Mouse (Mus musculus) heart, embryonic 14.5 days (tissue): ENCODE results near the gene Slc9a4. TPM values are rescaled to one million over a fixed set of nuclear protein-coding genes. Genes with fewer than 3 reads are reported as not detected.
"Not testable (repeated sequence)": the region's sequence is repeated elsewhere in the genome, so short reads cannot be mapped to it uniquely, and the experiment has no call there.

ENCODE experiments used
- ATAC-seq: fragments of 200-750 bp; cut with Nextera tagmentation; 2 replicates; pipeline ENCODE4 v1.8.0; 2017; ENCODE audit warnings: low read depth, moderate TSS enrichment; ENCODE audit not compliant: insufficient number of reproducible peaks, insufficient read depth, low FRiP score
- H3K27ac ChIP-seq, 2 experiments: fragments of 200-500 bp in 1 of 2; fragments of 300-500 bp in 1 of 2; sonication (generic) in 1 of 2; replicated peaks in 1 of 2; 2 replicates each; pipeline ENCODE4 v1.5.1; 2012 to 2014; ENCODE audit warnings: low read depth in 2 of 2, low read length in 2 of 2, control low read depth in 1 of 2, mild to moderate bottlenecking in 1 of 2, mixed read lengths in 1 of 2; ENCODE audit not compliant: control insufficient read depth in 1 of 2, insufficient read depth in 1 of 2
- H3K27me3 ChIP-seq: fragments of 300-500 bp; sonication (generic); 2 replicates; pipeline ENCODE4 v1.6.1; 2014; ENCODE audit warnings: mild to moderate bottlenecking, low read length, control low read depth; ENCODE audit not compliant: control insufficient read depth, insufficient read depth
- H3K36me3 ChIP-seq: fragments of 300-500 bp; sonication (generic); 2 replicates; pipeline ENCODE4 v1.6.1; 2014; ENCODE audit warnings: mild to moderate bottlenecking, control low read depth, low read length, mixed read lengths; ENCODE audit not compliant: control insufficient read depth, insufficient read depth
- H3K4me1 ChIP-seq, 2 experiments: fragments of 200-500 bp in 1 of 2; fragments of 300-500 bp in 1 of 2; sonication (generic) in 1 of 2; 2 replicates each; pipeline ENCODE4 v1.6.1; 2012 to 2014; ENCODE audit warnings: low read length in 2 of 2, control low read depth in 1 of 2, mixed read lengths in 1 of 2; ENCODE audit not compliant: control insufficient read depth in 2 of 2, insufficient read depth in 2 of 2
- H3K4me2 ChIP-seq: fragments of 300-500 bp; sonication (generic); 2 replicates; pipeline ENCODE4 v1.6.1; 2014; ENCODE audit warnings: mild to moderate bottlenecking, low read length
- H3K4me3 ChIP-seq, 2 experiments: fragments of 200-500 bp in 1 of 2; fragments of 300-500 bp in 1 of 2; sonication (generic) in 1 of 2; 2 replicates each; pipeline ENCODE4 v1.5.1; 2012 to 2014; ENCODE audit warnings: low read length in 2 of 2, mild to moderate bottlenecking in 2 of 2, control low read depth in 1 of 2, low read depth in 1 of 2, moderate library complexity in 1 of 2; ENCODE audit not compliant: control insufficient read depth in 1 of 2, insufficient read depth in 1 of 2
- H3K9ac ChIP-seq: fragments of 300-500 bp; sonication (generic); 2 replicates; pipeline ENCODE4 v1.6.1; 2014; ENCODE audit warnings: mild to moderate bottlenecking, low read length
- H3K9me3 ChIP-seq: fragments of 300-500 bp; sonication (generic); 2 replicates; pipeline ENCODE4 v1.6.1; 2016; ENCODE audit warnings: low read length, control low read depth; ENCODE audit not compliant: control insufficient read depth
- WGBS: fragments of 180-500 bp; shearing (Covaris S2); extraction: QIAGEN DNeasy Blood & Tissue Kit; methylation state at CpG from one replicate; pipeline ENCODE4 v1.1.7; 2014; 5-methylcytosine and 5-hydroxymethylcytosine counted together
- polyA plus RNA-seq: library from polyadenylated mRNA; unstranded; fragments of >200 nt; fragmentation: Nextera tagmentation; extraction: Ambion mirVana; gene quantifications from 2 replicates; pipeline ENCODE4 v1.2.1, GENCODE M21; 2014

The Slc9a4 gene
- polyA plus RNA-seq, 1 experiment from 2014 or later = not detected

- not testable (repeated sequence) for H3K4me1 ChIP-seq, H3K27ac ChIP-seq, H3K36me3 ChIP-seq, H3K27me3 ChIP-seq, H3K9me3 ChIP-seq, H3K4me2 ChIP-seq, ATAC-seq, H3K4me3 ChIP-seq, H3K9ac ChIP-seq
- WGBS = 8% methylated on average over 3 of the region's 3 CpGs
These were observed 87.6 kb downstream of the Slc9a4 start for GRCm38 (mm10) chr1:40667442-40667841.

- H3K36me3 ChIP-seq = no peaks in the 10 kb centered on the region
- 37% methylated on average over 3 of the region's 3 CpGs for WGBS
- ATAC-seq = no peak
- H3K4me3 ChIP-seq = no peak overlapping the region
- H3K9me3 ChIP-seq = no peaks in the 10 kb centered on the region
- peaks cover 7% of the 10 kb centered on the region; the same call in 1 of the 2 replicates for H3K27me3 ChIP-seq
- H3K4me1 ChIP-seq = peaks cover 2 to 3% of the 10 kb centered on the region in 2 experiments; a peak in 1 of 4 replicates
- no peak overlapping the region for H3K4me2 ChIP-seq
- H3K9ac ChIP-seq = no peak overlapping the region
- H3K27ac ChIP-seq = no peak overlapping the region
These were observed 90.1 kb downstream of the Slc9a4 start for GRCm38 (mm10) chr1:40670025-40670424.

GRCm38 (mm10) chr1:40671490-40671889, 91.6 kb downstream of the Slc9a4 start:
- H3K27ac ChIP-seq = no peak overlapping the region

GRCm38 (mm10) chr1:40677306-40677705, 97.4 kb downstream of the Slc9a4 start:
- Histone ChIP-seq H3K4me2 (no peak overlapping the region), H3K4me1 (peaks cover 0 to 8% of the 10 kb centered on the region in 2 experiments; a peak in 3 of 4 replicates), H3K4me3 (no peak overlapping the region), H3K36me3 (no peaks in the 10 kb centered on the region), H3K27me3 (peaks cover 60% of the 10 kb centered on the region), H3K27ac (no peak overlapping the region), H3K9ac (no peak overlapping the region), H3K9me3 (no peaks in the 10 kb centered on the region)
- 33% methylated on average over 5 of the region's 5 CpGs for WGBS
- ATAC-seq = no peak

More at GRCm38 (mm10) chr1:40671490-40671889, 91.6 kb downstream of the Slc9a4 start:
- 98% methylated on average over 4 of the region's 4 CpGs for WGBS
- peaks cover 2 to 3% of the 10 kb centered on the region in 2 experiments; a peak in 1 of 4 replicates for H3K4me1 ChIP-seq
- H3K9ac ChIP-seq = no peak overlapping the region
- no peaks in the 10 kb centered on the region for H3K9me3 ChIP-seq
- no peaks in the 10 kb centered on the region for H3K36me3 ChIP-seq
- no peak for ATAC-seq
- no peak overlapping the region for H3K4me2 ChIP-seq
- no peak overlapping the region for H3K4me3 ChIP-seq
- peaks cover 7% of the 10 kb centered on the region; the same call in 1 of the 2 replicates for H3K27me3 ChIP-seq

Other genes starting within 250 kb of the Slc9a4 start
- gene Il1rl1, start 150.5 kb upstream of the Slc9a4 start, polyA plus RNA-seq = 0.62 and 0.81 TPM in 2 replicates
- gene Il18r1, start 114.5 kb upstream of the Slc9a4 start, polyA plus RNA-seq = 0.11 TPM in 1 of 2 replicates, not detected in the other
- 0.08 TPM in 1 of 2 replicates, not detected in the other for gene Il18rap, start 64.7 kb upstream of the Slc9a4 start, polyA plus RNA-seq
- 0.27 and 0.41 TPM in 2 replicates for gene Slc9a2, start 100.5 kb downstream of the Slc9a4 start, polyA plus RNA-seq
- gene Mfsd9, start 210.6 kb downstream of the Slc9a4 start, polyA plus RNA-seq = 1.5 and 1.8 TPM in 2 replicates
- gene Tmem182, start 225.5 kb downstream of the Slc9a4 start, polyA plus RNA-seq = 48.5 and 52.0 TPM in 2 replicates